Mouse (Mus musculus) kidney, adult 2 months (tissue): ENCODE results near the gene Maml3.

Experiments
- CTCF ChIP-seq: fragments of 200-500 bp; conservative IDR thresholded peaks from 2 replicates; pipeline ENCODE4 v1.5.1; 2011; ENCODE audit warnings: low read depth, mild to moderate bottlenecking, control low read depth, low read length, moderate library complexity, mixed read lengths; ENCODE audit not compliant: insufficient read depth, insufficient read length
- POLR2A ChIP-seq: fragments of 200-500 bp; IDR thresholded peaks from one replicate; pipeline ENCODE4 v1.6.1; 2011; ENCODE audit warnings: low read depth, low read length, control low read depth

DNA sequence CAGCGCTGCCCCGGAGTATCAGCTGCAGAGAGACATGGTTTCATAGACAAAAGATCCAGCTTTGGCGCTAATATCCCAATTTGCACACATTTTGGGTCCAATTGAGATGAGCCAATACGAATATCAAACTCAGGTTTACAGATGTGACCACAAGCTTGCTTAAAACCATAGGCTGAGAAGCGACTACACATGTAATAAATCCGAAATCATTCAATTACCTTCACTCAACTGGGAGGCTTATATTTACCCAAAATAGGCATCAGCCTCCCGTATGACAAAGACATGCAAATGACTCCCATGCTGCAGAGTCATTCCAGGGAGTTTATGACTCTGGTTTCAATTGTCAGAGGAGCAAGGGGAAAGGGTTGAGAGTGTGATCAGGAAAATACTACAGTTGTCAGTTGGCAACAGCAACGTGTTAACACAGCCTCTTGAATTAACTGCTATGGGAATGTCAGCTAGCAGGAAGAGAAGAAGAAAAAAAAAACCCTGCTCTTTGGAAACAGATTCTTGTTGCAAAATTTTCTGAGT is 224.3 kb downstream of the Maml3 start:
- TF ChIP-seq CTCF = no peak
- TF ChIP-seq POLR2A = no peak
